Mouse (Mus musculus) embryonic facial prominence, embryonic 13.5 days (tissue): ENCODE measurements at regions not wholly inside any gene's neighbourhood (a gene's known extent, or its start where the extent isn't known, plus 50 kb on each side); places are given as distances from the start of the nearest gene placed in this dataset.
"Not testable (repeated sequence)": the region's sequence is repeated elsewhere in the genome, so short reads cannot be mapped to it uniquely, and the experiment has no call there.

ENCODE experiments used
- ATAC-seq: fragments of 200-750 bp; cut with Nextera tagmentation; 2 replicates; pipeline ENCODE4 v1.8.0; 2017; ENCODE audit warnings: low read depth; ENCODE audit not compliant: insufficient number of reproducible peaks, insufficient read depth, low FRiP score, low TSS enrichment
- H3K27ac ChIP-seq: fragments of 300-500 bp; sonication (generic); 2 replicates; pipeline ENCODE4 v1.5.1; 2015; ENCODE audit warnings: moderate library complexity, mild to moderate bottlenecking, inconsistent platforms
- H3K27me3 ChIP-seq: fragments of 300-500 bp; sonication (generic); 2 replicates; pipeline ENCODE4 v1.6.1; 2015; ENCODE audit warnings: mild to moderate bottlenecking, inconsistent platforms
- H3K36me3 ChIP-seq: fragments of 300-500 bp; sonication (generic); 2 replicates; pipeline ENCODE4 v1.6.1; 2015; ENCODE audit warnings: mild to moderate bottlenecking, inconsistent platforms
- H3K4me1 ChIP-seq: fragments of 300-500 bp; sonication (generic); 2 replicates; pipeline ENCODE4 v1.6.1; 2015; ENCODE audit warnings: inconsistent platforms
- H3K4me2 ChIP-seq: fragments of 300-500 bp; sonication (generic); 2 replicates; pipeline ENCODE4 v1.6.1; 2015; ENCODE audit warnings: moderate library complexity, mild to moderate bottlenecking, inconsistent platforms
- H3K4me3 ChIP-seq: fragments of 300-500 bp; sonication (generic); 2 replicates; pipeline ENCODE4 v1.5.1; 2015; ENCODE audit warnings: mild to moderate bottlenecking, inconsistent platforms
- H3K9ac ChIP-seq: fragments of 300-500 bp; sonication (generic); 2 replicates; pipeline ENCODE4 v1.6.1; 2015; ENCODE audit warnings: mild to moderate bottlenecking, inconsistent platforms
- H3K9me3 ChIP-seq: fragments of 300-500 bp; sonication (generic); 2 replicates; pipeline ENCODE4 v1.6.1; 2016; ENCODE audit warnings: inconsistent platforms
- WGBS: fragments of 180-500 bp; shearing (Covaris S2); methylation state at CpG from one replicate; pipeline ENCODE4 v1.1.7; 2015; ENCODE audit warnings: mixed read lengths; 5-methylcytosine and 5-hydroxymethylcytosine counted together

DNA sequence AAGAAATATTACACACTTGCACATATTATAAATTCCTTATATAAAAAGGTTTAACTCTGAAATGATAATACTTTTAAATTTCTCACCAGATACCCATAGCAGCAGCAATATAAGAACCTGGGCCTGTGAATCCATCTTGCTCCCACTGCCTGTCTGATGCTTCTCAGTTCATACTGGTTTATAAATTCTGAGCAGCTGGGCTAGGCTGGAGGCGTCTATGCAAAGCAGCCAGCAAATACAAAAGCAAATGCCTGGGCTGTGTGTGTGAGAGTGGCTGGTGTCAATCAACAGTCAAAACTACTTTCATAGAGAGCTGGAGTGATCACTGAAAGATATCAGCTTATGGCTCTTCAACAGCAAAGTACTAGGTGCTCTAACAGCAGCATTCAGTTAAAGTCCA is 476.7 kb downstream of the Rpia start:
- no peaks in the 10 kb centered on the region for H3K4me1 ChIP-seq
- H3K27me3 ChIP-seq: no peaks in the 10 kb centered on the region
- no peaks in the 10 kb centered on the region for H3K9me3 ChIP-seq
- no peaks in the 10 kb centered on the region for H3K36me3 ChIP-seq
- no peak for ATAC-seq
- WGBS: 80% methylated on average over 1 of the region's 1 CpGs
- H3K4me3 ChIP-seq: no peak overlapping the region
- no peak overlapping the region for H3K9ac ChIP-seq
- H3K27ac ChIP-seq: no peak overlapping the region
- H3K4me2 ChIP-seq: no peak overlapping the region

DNA sequence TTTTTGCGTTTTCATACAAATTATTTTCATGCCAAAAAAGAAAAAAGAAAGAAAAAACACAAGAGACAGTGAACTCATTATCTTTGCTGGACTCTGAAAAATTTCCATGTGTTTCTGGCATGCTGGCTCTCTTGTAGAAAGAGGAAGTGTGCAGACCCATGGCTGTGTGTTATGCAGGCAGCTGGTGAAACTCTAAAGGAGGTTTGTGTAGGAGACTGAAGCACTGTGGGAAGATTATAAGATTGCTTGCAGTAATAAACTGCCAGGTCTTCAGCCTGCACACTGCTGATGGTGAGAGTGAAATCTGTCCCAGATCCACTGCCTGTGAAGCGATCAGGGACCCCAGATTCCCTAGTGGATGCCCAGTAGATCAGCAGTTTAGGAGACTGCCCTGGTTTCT is 477.4 kb downstream of the Rpia start:
- 77% methylated on average over 2 of the region's 2 CpGs for WGBS
- H3K9me3 ChIP-seq, ATAC-seq, H3K4me3 ChIP-seq, H3K36me3 ChIP-seq, H3K9ac ChIP-seq, H3K27ac ChIP-seq, H3K4me2 ChIP-seq, H3K27me3 ChIP-seq, H3K4me1 ChIP-seq: not testable (repeated sequence)

DNA sequence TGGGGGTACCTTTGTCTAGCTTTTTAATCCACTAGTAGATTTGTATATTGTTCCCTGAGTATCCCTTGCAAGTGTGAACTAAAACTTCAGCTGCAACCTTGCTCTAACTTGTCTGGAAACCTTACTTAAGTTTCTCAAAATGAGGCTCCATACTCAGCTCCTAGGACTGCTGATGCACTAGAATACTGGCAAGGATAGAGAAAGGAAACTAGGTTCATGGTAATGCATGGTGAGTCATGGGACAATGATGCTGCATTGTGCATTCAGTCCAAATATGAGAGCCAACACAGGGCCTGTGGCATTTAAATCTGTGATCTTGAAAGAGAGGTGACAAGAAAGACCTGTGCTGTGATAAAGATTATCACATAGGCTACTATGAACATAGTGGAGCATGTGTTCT is 490.9 kb downstream of the Rpia start:
- H3K36me3 ChIP-seq, H3K4me1 ChIP-seq, H3K4me3 ChIP-seq, H3K27me3 ChIP-seq, H3K4me2 ChIP-seq, H3K9ac ChIP-seq, H3K9me3 ChIP-seq, ATAC-seq, H3K27ac ChIP-seq: not testable (repeated sequence)

- H3K9ac ChIP-seq, H3K4me1 ChIP-seq, H3K27me3 ChIP-seq, H3K9me3 ChIP-seq, H3K4me3 ChIP-seq, H3K36me3 ChIP-seq, H3K4me2 ChIP-seq, ATAC-seq, H3K27ac ChIP-seq: not testable (repeated sequence)
- 74% methylated on average over 3 of the region's 3 CpGs for WGBS
Observed at GRCm38 (mm10) chr6:70260227-70260626, 531.8 kb downstream of the Rpia start.

- not testable (repeated sequence) for ATAC-seq, H3K4me1 ChIP-seq
Observed at GRCm38 (mm10) chr6:70240167-70240566, 551.9 kb downstream of the Rpia start.

DNA sequence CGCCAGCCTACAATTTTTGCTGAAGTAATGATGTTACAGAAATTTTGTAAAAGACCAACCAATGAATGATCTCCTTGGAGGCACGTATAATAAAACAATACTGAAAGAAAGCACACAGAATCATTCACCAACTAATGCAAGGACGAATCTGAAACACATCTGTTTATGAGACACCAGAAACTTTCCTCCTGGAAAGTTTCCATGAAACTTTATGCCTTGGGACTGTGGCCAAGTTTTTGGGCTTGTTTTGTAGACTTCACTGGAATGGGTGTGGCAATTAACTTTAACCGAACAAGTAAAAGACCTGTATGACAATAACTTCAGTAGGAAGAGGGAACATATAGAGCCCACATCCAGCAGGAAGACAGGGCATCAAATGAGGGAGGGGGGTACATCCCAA is 564.9 kb downstream of the Rpia start:
- H3K36me3 ChIP-seq: no peaks in the 10 kb centered on the region
- H3K27me3 ChIP-seq: no peaks in the 10 kb centered on the region
- H3K4me1 ChIP-seq: no peaks in the 10 kb centered on the region
- H3K4me2 ChIP-seq: no peak overlapping the region
- H3K9ac ChIP-seq: no peak overlapping the region
- no peak overlapping the region for H3K27ac ChIP-seq
- ATAC-seq: no peak
- 55% methylated on average over 4 of the region's 4 CpGs for WGBS
- H3K4me3 ChIP-seq: no peak overlapping the region
- H3K9me3 ChIP-seq: no peaks in the 10 kb centered on the region

More at GRCm38 (mm10) chr6:70240167-70240566, 551.9 kb downstream of the Rpia start:
- not testable (repeated sequence) for H3K27me3 ChIP-seq, H3K9ac ChIP-seq, H3K9me3 ChIP-seq, H3K27ac ChIP-seq, H3K36me3 ChIP-seq, H3K4me3 ChIP-seq, H3K4me2 ChIP-seq
- no CpG with 5 or more reads among the region's 1 CpGs for WGBS

GRCm38 (mm10) chr6:70216632-70217031 is 575.4 kb downstream of the Rpia start:
- ATAC-seq: not testable (repeated sequence)
- WGBS: 83% methylated on average over 2 of the region's 2 CpGs

DNA sequence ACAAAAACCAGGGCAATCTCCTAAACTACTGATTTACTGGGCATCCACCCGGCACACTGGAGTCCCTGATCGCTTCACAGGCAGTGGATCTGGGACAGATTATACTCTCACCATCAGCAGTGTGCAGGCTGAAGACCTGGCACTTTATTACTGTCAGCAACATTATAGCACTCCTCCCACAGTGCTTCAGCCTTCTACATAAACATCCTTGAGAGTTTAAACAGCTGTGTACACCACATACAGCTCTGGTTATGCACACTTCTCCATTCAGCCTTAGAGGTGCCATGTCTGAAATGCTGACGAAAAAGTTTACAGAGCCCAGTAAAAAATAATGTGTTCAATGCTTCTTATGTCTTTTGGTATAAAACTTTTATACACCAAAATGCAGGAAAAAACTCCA is 576.3 kb downstream of the Rpia start:
- H3K9ac ChIP-seq, ATAC-seq, H3K27me3 ChIP-seq, H3K27ac ChIP-seq, H3K9me3 ChIP-seq, H3K4me2 ChIP-seq, H3K36me3 ChIP-seq, H3K4me1 ChIP-seq, H3K4me3 ChIP-seq: not testable (repeated sequence)
- WGBS: 71% methylated on average over 3 of the region's 3 CpGs

More at GRCm38 (mm10) chr6:70216632-70217031, 575.4 kb downstream of the Rpia start:
- H3K9me3 ChIP-seq, H3K36me3 ChIP-seq, H3K27me3 ChIP-seq, H3K4me1 ChIP-seq, H3K9ac ChIP-seq, H3K4me3 ChIP-seq, H3K4me2 ChIP-seq, H3K27ac ChIP-seq: not testable (repeated sequence)
